ENCODE assay signal across 21 mouse cellular contexts in the genomic region with DNA sequence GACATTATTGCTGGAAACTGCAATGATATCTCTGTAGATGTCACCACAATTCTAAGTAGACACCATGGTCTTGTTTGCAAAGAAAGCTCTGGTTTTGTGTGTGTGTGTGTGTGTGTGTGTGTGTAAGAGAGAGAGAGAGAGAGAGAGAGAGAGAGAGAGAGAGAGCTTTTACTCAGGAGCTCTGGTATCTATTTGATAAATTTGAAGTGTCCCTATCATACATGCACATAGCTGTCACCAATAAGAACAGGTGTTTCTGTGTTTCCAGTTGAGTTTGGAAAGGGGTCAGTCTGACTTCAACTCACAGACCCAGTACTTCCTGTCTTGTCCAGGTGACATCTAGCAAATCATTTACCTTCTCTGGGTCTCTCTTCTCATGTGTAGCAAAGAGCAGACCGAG.
DNase-seq lines count a peak whose midpoint lies in the region; ATAC-seq and TF ChIP-seq lines count a peak whose summit lies in the region.
"Had no signal": no experiment of that assay in that cellular context is flagged by ENCODE, and none has a peak within 500 bp of the region (broad histone marks: within the 10 kb centered on the region; RNA-seq: fewer than 3 reads in every experiment).

No protein-coding gene starts in this region.

- no peak overlapping the region for H3K9ac ChIP-seq in forebrain, embryonic 12.5 days
- H3K9ac ChIP-seq in hindbrain, embryonic 11.5 days (ENCODE audit: low read depth, low read length), result no peak overlapping the region
- H3K9ac ChIP-seq in liver, embryonic 12.5 days, result peak overlapping the region; percentile 56
- H3K9ac ChIP-seq in lung, postnatal 0 days (replicated peaks; ENCODE audit: low read depth), result no peak overlapping the region
- H3K9ac ChIP-seq: embryonic facial prominence, embryonic 13.5 days had no signal

- ATAC-seq in forebrain, embryonic 12.5 days (ENCODE audit: low FRiP score), result no peak
- no peak for ATAC-seq in hindbrain, embryonic 11.5 days (ENCODE audit: low FRiP score)
- ATAC-seq in liver, embryonic 12.5 days, result peak; percentile 78
- no peak for ATAC-seq in lung, postnatal 0 days
- ATAC-seq: hindbrain, postnatal 0 days had no signal

- H3K27me3 ChIP-seq in forebrain, embryonic 10.5 days (ENCODE audit: poor library complexity, severe bottlenecking), result no peaks in the 10 kb centered on the region
- peaks cover 19% of the 10 kb centered on the region for H3K27me3 ChIP-seq in forebrain, embryonic 12.5 days
- H3K27me3 ChIP-seq in hindbrain, embryonic 10.5 days (ENCODE audit: insufficient read depth, poor library complexity, severe bottlenecking), result no peaks in the 10 kb centered on the region
- H3K27me3 ChIP-seq in hindbrain, embryonic 11.5 days (ENCODE audit: control insufficient read depth, insufficient read depth, low read length), result no peaks in the 10 kb centered on the region
- H3K27me3 ChIP-seq in liver, embryonic 12.5 days (replicated peaks), result no peaks in the 10 kb centered on the region
- H3K27me3 ChIP-seq in lung, postnatal 0 days (replicated peaks; ENCODE audit: insufficient read depth, low read length), result no peaks in the 10 kb centered on the region
- H3K27me3 ChIP-seq: embryonic facial prominence, embryonic 13.5 days had no signal

- peak overlapping the region; percentile 25; the same call in 1 of the 2 replicates for H3K27ac ChIP-seq in forebrain, embryonic 10.5 days
- no peak overlapping the region for H3K27ac ChIP-seq in forebrain, embryonic 12.5 days
- peak overlapping the region; percentile 5; the same call in 1 of the 2 replicates for H3K27ac ChIP-seq in hindbrain, embryonic 10.5 days
- no peak overlapping the region for H3K27ac ChIP-seq in hindbrain, embryonic 11.5 days (ENCODE audit: low read depth, low read length)
- peak overlapping the region; percentile 80 for H3K27ac ChIP-seq in bone marrow, adult 2 months (ENCODE audit: control insufficient read depth, insufficient read depth, low read depth, low read length, poor library complexity)
- peak overlapping the region; percentile 94 for H3K27ac ChIP-seq in liver, embryonic 12.5 days
- H3K27ac ChIP-seq in lung, postnatal 0 days (ENCODE audit: low read length), result no peak overlapping the region
- H3K27ac ChIP-seq: embryonic facial prominence, embryonic 13.5 days; gastrocnemius, adult 2 months; hindbrain, postnatal 0 days; midbrain, embryonic 10.5 days had no signal

- H3K4me3 ChIP-seq in forebrain, embryonic 10.5 days, result no peak overlapping the region
- no peak overlapping the region for H3K4me3 ChIP-seq in forebrain, embryonic 12.5 days (replicated peaks)
- no peak overlapping the region for H3K4me3 ChIP-seq in hindbrain, embryonic 10.5 days
- no peak overlapping the region for H3K4me3 ChIP-seq in hindbrain, embryonic 11.5 days (ENCODE audit: low read depth, low read length)
- H3K4me3 ChIP-seq in bone marrow, adult 2 months (replicated peaks; ENCODE audit: control insufficient read depth, low read depth, low read length), result no peak overlapping the region
- peak overlapping the region; percentile 26 for H3K4me3 ChIP-seq in liver, embryonic 12.5 days
- H3K4me3 ChIP-seq in lung, postnatal 0 days (ENCODE audit: low read depth, low read length), result no peak overlapping the region
- H3K4me3 ChIP-seq: embryonic facial prominence, embryonic 13.5 days; gastrocnemius, adult 2 months; midbrain, embryonic 10.5 days had no signal

- H3K4me1 ChIP-seq in forebrain, embryonic 10.5 days, result peaks cover 19% of the 10 kb centered on the region
- peaks cover 18% of the 10 kb centered on the region for H3K4me1 ChIP-seq in forebrain, embryonic 12.5 days
- H3K4me1 ChIP-seq in hindbrain, embryonic 10.5 days (replicated peaks), result peaks cover 18% of the 10 kb centered on the region
- H3K4me1 ChIP-seq in hindbrain, embryonic 11.5 days (replicated peaks; ENCODE audit: control insufficient read depth, insufficient read depth, low read length), result no peaks in the 10 kb centered on the region
- peaks cover 8% of the 10 kb centered on the region for H3K4me1 ChIP-seq in bone marrow, adult 2 months (ENCODE audit: control insufficient read depth, insufficient read depth, low read length)
- H3K4me1 ChIP-seq in liver, embryonic 12.5 days, result peaks cover 54% of the 10 kb centered on the region
- no peaks in the 10 kb centered on the region for H3K4me1 ChIP-seq in lung, postnatal 0 days (ENCODE audit: insufficient read depth, low read depth, low read length)

- TF ChIP-seq EP300 in lung, postnatal 0 days (IDR thresholded peaks at IDR 0.05), result no peak

- no peak for TF ChIP-seq POLR2A in bone marrow, adult 2 months (IDR thresholded peaks at IDR 0.05; ENCODE audit: borderline replicate concordance, control insufficient read depth, low read depth, low read length)

- H3K36me3 ChIP-seq in forebrain, embryonic 10.5 days (replicated peaks), result no peaks in the 10 kb centered on the region
- H3K36me3 ChIP-seq in forebrain, embryonic 12.5 days (replicated peaks), result no peaks in the 10 kb centered on the region
- H3K36me3 ChIP-seq in hindbrain, embryonic 10.5 days, result no peaks in the 10 kb centered on the region
- H3K36me3 ChIP-seq in hindbrain, embryonic 11.5 days (ENCODE audit: control insufficient read depth, insufficient read depth, low read length), result no peaks in the 10 kb centered on the region
- no peaks in the 10 kb centered on the region for H3K36me3 ChIP-seq in liver, embryonic 12.5 days
- H3K36me3 ChIP-seq in lung, postnatal 0 days (ENCODE audit: insufficient read depth, low read length), result no peaks in the 10 kb centered on the region
- H3K36me3 ChIP-seq: embryonic facial prominence, embryonic 13.5 days; midbrain, embryonic 10.5 days had no signal

- H3K4me2 ChIP-seq in forebrain, embryonic 12.5 days, result no peak overlapping the region
- no peak overlapping the region for H3K4me2 ChIP-seq in hindbrain, embryonic 11.5 days (replicated peaks; ENCODE audit: low read depth, low read length)
- H3K4me2 ChIP-seq in liver, embryonic 12.5 days, result peak overlapping the region; percentile 72
- H3K4me2 ChIP-seq in lung, postnatal 0 days (replicated peaks; ENCODE audit: low read depth, low read length), result no peak overlapping the region
- H3K4me2 ChIP-seq: embryonic facial prominence, embryonic 13.5 days had no signal

- 86% methylated on average over 1 of the region's 1 CpGs for WGBS in forebrain, embryonic 10.5 days
- WGBS in forebrain, embryonic 12.5 days, result 85% methylated on average over 1 of the region's 1 CpGs
- 88% methylated on average over 1 of the region's 1 CpGs for WGBS in hindbrain, embryonic 10.5 days
- WGBS in hindbrain, embryonic 11.5 days, result 85% methylated on average over 1 of the region's 1 CpGs
- 74% methylated on average over 1 of the region's 1 CpGs for WGBS in bone marrow, adult 2 months
- 67% methylated on average over 1 of the region's 1 CpGs for WGBS in liver, embryonic 12.5 days (ENCODE audit: insufficient replicate concordance)
- WGBS in lung, postnatal 0 days, result 77% methylated on average over 1 of the region's 1 CpGs

- no peaks in the 10 kb centered on the region for H3K9me3 ChIP-seq in forebrain, embryonic 10.5 days
- H3K9me3 ChIP-seq in forebrain, embryonic 12.5 days, result no peaks in the 10 kb centered on the region
- H3K9me3 ChIP-seq in hindbrain, embryonic 10.5 days, result no peaks in the 10 kb centered on the region
- no peaks in the 10 kb centered on the region for H3K9me3 ChIP-seq in hindbrain, embryonic 11.5 days (ENCODE audit: control insufficient read depth, low read length)
- H3K9me3 ChIP-seq in liver, embryonic 12.5 days (replicated peaks), result no peaks in the 10 kb centered on the region
- H3K9me3 ChIP-seq in lung, postnatal 0 days (ENCODE audit: low read length), result no peaks in the 10 kb centered on the region
- H3K9me3 ChIP-seq: embryonic facial prominence, embryonic 13.5 days; midbrain, embryonic 10.5 days had no signal

- DNase-seq in forebrain, embryonic 10.5 days (ENCODE audit: extremely low spot score, low spot score), result no peak
- no peak for DNase-seq in hindbrain, embryonic 10.5 days (ENCODE audit: low spot score)
- DNase-seq in hindbrain, embryonic 11.5 days (ENCODE audit: low spot score), result no peak
- no peak for DNase-seq in lung, postnatal 0 days (ENCODE audit: low spot score)
- no peak for DNase-seq in right cerebral cortex, adult 18-20 months
- DNase-seq: adrenal gland, adult 8-10 months; cerebellum, adult 11 months; cerebellum, postnatal 10 days; gastrocnemius, adult 2 months; heart, postnatal 14 days; kidney, adult 9 months; kidney, postnatal 4 days; lung, postnatal 14 days; retina, postnatal 1 day; right cerebral cortex, postnatal 4 days had no signal

- TF ChIP-seq CTCF in bone marrow, adult 2 months (IDR thresholded peaks at IDR 0.05; ENCODE audit: control insufficient read depth, insufficient read depth, low read length), result no peak
- no peak for TF ChIP-seq CTCF in lung, postnatal 0 days (IDR thresholded peaks at IDR 0.05)

Comparison
In these comparisons a context has a peak if more than half of its experiments do, and no peak if none do; other contexts are left out.
1. H3K27ac ChIP-seq: peak in forebrain, embryonic 10.5 days (single experiment), hindbrain, embryonic 10.5 days (single experiment), bone marrow, adult 2 months (single experiment) and liver, embryonic 12.5 days (single experiment); none in forebrain, embryonic 12.5 days (single experiment), hindbrain, embryonic 11.5 days (single experiment) and lung, postnatal 0 days (single experiment).